Mouse (Mus musculus): Measurements from ENCODE around the gene Cst11. TPM values are rescaled to one million over a fixed set of nuclear protein-coding genes. Genes with fewer than 3 reads are reported as not detected.
"Not testable (repeated sequence)": the region's sequence is repeated elsewhere in the genome, so short reads cannot be mapped to it uniquely, and the experiment has no call there.

Cst11 gene
- polyA plus RNA-seq (2015; fragmentation: Nextera tagmentation; extraction: Ambion mirVana), result not detected in 2 replicates

- ATAC-seq (ENCODE audit: insufficient read depth); H3K9me3 ChIP-seq (replicated peaks); H3K4me3 ChIP-seq (replicated peaks); H3K36me3 ChIP-seq (replicated peaks); H3K4me1 ChIP-seq (replicated peaks); H3K9ac ChIP-seq; H3K27me3 ChIP-seq; H3K4me2 ChIP-seq; H3K27ac ChIP-seq (replicated peaks): not testable (repeated sequence)
- 54% methylated on average over 4 of the region's 4 CpGs for WGBS (ENCODE audit: insufficient replicate concordance)
Observed at GRCm38 (mm10) chr2:148771397-148771796, at the start of gene Cst11. Cst11 (minus strand) TSS chr2:148771497.

GRCm38 (mm10) chr2:148819909-148820308, 48.6 kb upstream of the Cst11 start, which contains the start of gene Cst13:
Cst13 (plus strand) TSS chr2:148820081.
- Histone ChIP-seq H3K4me3 (replicated peaks) (no peak within 1 kb of the TSS), H3K27me3 (no peaks in the 10 kb centered on the region), H3K4me1 (replicated peaks) (no peaks in the 10 kb centered on the region), H3K9me3 (replicated peaks) (no peaks in the 10 kb centered on the region), H3K9ac (no peak within 1 kb of the TSS), H3K27ac (replicated peaks) (no peak within 1 kb of the TSS), H3K36me3 (replicated peaks) (no peaks in the 10 kb centered on the region), H3K4me2 (no peak within 1 kb of the TSS)
- no peak for ATAC-seq (ENCODE audit: insufficient read depth)

- Histone ChIP-seq H3K4me2 (no peak overlapping the region), H3K9ac (no peak overlapping the region), H3K36me3 (replicated peaks) (no peaks in the 10 kb centered on the region), H3K4me1 (replicated peaks) (no peaks in the 10 kb centered on the region), H3K4me3 (replicated peaks) (no peak overlapping the region), H3K9me3 (replicated peaks) (no peaks in the 10 kb centered on the region), H3K27ac (replicated peaks) (no peak overlapping the region), H3K27me3 (no peaks in the 10 kb centered on the region)
- no peak for ATAC-seq (ENCODE audit: insufficient read depth)
- WGBS (ENCODE audit: insufficient replicate concordance), result 56% methylated on average over 6 of the region's 6 CpGs
Observed at GRCm38 (mm10) chr2:148806696-148807095, 35.4 kb upstream of the Cst11 start.

- H3K36me3 ChIP-seq (replicated peaks), result no peaks in the 10 kb centered on the region
- H3K4me2 ChIP-seq, result no peak overlapping the region
- no peak overlapping the region for H3K4me3 ChIP-seq (replicated peaks)
- no peak overlapping the region for H3K9ac ChIP-seq
- WGBS (ENCODE audit: insufficient replicate concordance), result 14% methylated on average over 3 of the region's 3 CpGs
- no peaks in the 10 kb centered on the region for H3K27me3 ChIP-seq
- H3K9me3 ChIP-seq (replicated peaks), result no peaks in the 10 kb centered on the region
- ATAC-seq (ENCODE audit: insufficient read depth), result peak; percentile 63
- no peak overlapping the region for H3K27ac ChIP-seq (replicated peaks)
- H3K4me1 ChIP-seq (replicated peaks), result no peaks in the 10 kb centered on the region
Observed at GRCm38 (mm10) chr2:148801491-148801921, 30.2 kb upstream of the Cst11 start.

GRCm38 (mm10) chr2:148798485-148798884, 27.2 kb upstream of the Cst11 start, which contains the start of gene Cst8:
Cst8 (plus strand) TSS chr2:148798785.
- H3K4me3 ChIP-seq (replicated peaks), result no peak within 1 kb of the TSS
- no peak within 1 kb of the TSS for H3K9ac ChIP-seq
- H3K27ac ChIP-seq (replicated peaks), result no peak within 1 kb of the TSS
- 44% methylated on average over 1 of the region's 1 CpGs for WGBS (ENCODE audit: insufficient replicate concordance)
- H3K4me2 ChIP-seq, result no peak within 1 kb of the TSS
- no peaks in the 10 kb centered on the region for H3K9me3 ChIP-seq (replicated peaks)
- H3K4me1 ChIP-seq (replicated peaks), result no peaks in the 10 kb centered on the region
- no peaks in the 10 kb centered on the region for H3K36me3 ChIP-seq (replicated peaks)
- ATAC-seq (ENCODE audit: insufficient read depth), result no peak
- no peaks in the 10 kb centered on the region for H3K27me3 ChIP-seq

- no peaks in the 10 kb centered on the region for H3K4me1 ChIP-seq (replicated peaks)
- H3K27ac ChIP-seq (replicated peaks), result no peak within 1 kb of the TSS
- no peaks in the 10 kb centered on the region for H3K27me3 ChIP-seq
- H3K4me2 ChIP-seq, result no peak within 1 kb of the TSS
- H3K36me3 ChIP-seq (replicated peaks), result no peaks in the 10 kb centered on the region
- 69% methylated on average over 6 of the region's 6 CpGs for WGBS (ENCODE audit: insufficient replicate concordance)
- no peak within 1 kb of the TSS for H3K9ac ChIP-seq
- no peak for ATAC-seq (ENCODE audit: insufficient read depth)
- no peak within 1 kb of the TSS for H3K4me3 ChIP-seq (replicated peaks)
- no peaks in the 10 kb centered on the region for H3K9me3 ChIP-seq (replicated peaks)
Observed at GRCm38 (mm10) chr2:148789142-148789541, 17.8 kb upstream of the Cst11 start, which contains the start of gene Cst12. Cst12 (plus strand) TSS chr2:148789361.

- WGBS (ENCODE audit: insufficient replicate concordance), result 6% methylated on average over 1 of the region's 1 CpGs
- Histone ChIP-seq H3K4me2 (no peak within 1 kb of the TSS), H3K4me3 (replicated peaks) (no peak within 1 kb of the TSS), H3K27ac (replicated peaks) (no peak within 1 kb of the TSS), H3K36me3 (replicated peaks) (no peaks in the 10 kb centered on the region), H3K9ac (no peak within 1 kb of the TSS), H3K4me1 (replicated peaks) (no peaks in the 10 kb centered on the region), H3K9me3 (replicated peaks) (no peaks in the 10 kb centered on the region), H3K27me3 (no peaks in the 10 kb centered on the region)
- ATAC-seq (ENCODE audit: insufficient read depth), result no peak
Observed at GRCm38 (mm10) chr2:148781709-148782108, 10.4 kb upstream of the Cst11 start, which contains the start of gene 8030411F24Rik. 8030411F24Rik (plus strand) TSS chr2:148782009.

GRCm38 (mm10) chr2:148763648-148764388, 7.5 kb downstream of the Cst11 start:
- Histone ChIP-seq H3K27me3 (no peaks in the 10 kb centered on the region), H3K4me2 (no peak overlapping the region), H3K9me3 (replicated peaks) (no peaks in the 10 kb centered on the region), H3K4me1 (replicated peaks) (no peaks in the 10 kb centered on the region), H3K4me3 (replicated peaks) (no peak overlapping the region), H3K36me3 (replicated peaks) (no peaks in the 10 kb centered on the region), H3K27ac (replicated peaks) (no peak overlapping the region), H3K9ac (no peak overlapping the region)
- ATAC-seq (ENCODE audit: insufficient read depth), result no peak; the same call in 1 of the 2 replicates
- 88% methylated on average over 1 of the region's 1 CpGs for WGBS (ENCODE audit: insufficient replicate concordance)

GRCm38 (mm10) chr2:148754310-148754846, 16.9 kb downstream of the Cst11 start:
- Histone ChIP-seq H3K4me3 (replicated peaks) (no peak overlapping the region), H3K9ac (no peak overlapping the region), H3K27me3 (no peaks in the 10 kb centered on the region), H3K36me3 (replicated peaks) (no peaks in the 10 kb centered on the region), H3K9me3 (replicated peaks) (no peaks in the 10 kb centered on the region), H3K4me1 (replicated peaks) (peaks cover 2% of the 10 kb centered on the region; the same call in 1 of the 2 replicates), H3K4me2 (no peak overlapping the region), H3K27ac (replicated peaks) (no peak overlapping the region)
- 17% methylated on average over 1 of the region's 1 CpGs for WGBS (ENCODE audit: insufficient replicate concordance)
- no peak for ATAC-seq (ENCODE audit: insufficient read depth)

GRCm38 (mm10) chr2:148751893-148752813, 19.1 kb downstream of the Cst11 start:
- Histone ChIP-seq H3K27ac (replicated peaks) (no peak overlapping the region), H3K27me3 (no peaks in the 10 kb centered on the region), H3K4me3 (replicated peaks) (peak overlapping the region; percentile 19), H3K4me1 (replicated peaks) (peaks cover 2% of the 10 kb centered on the region; the same call in 1 of the 2 replicates), H3K9me3 (replicated peaks) (no peaks in the 10 kb centered on the region), H3K36me3 (replicated peaks) (no peaks in the 10 kb centered on the region), H3K4me2 (peak overlapping the region; percentile 66), H3K9ac (no peak overlapping the region)
- ATAC-seq (ENCODE audit: insufficient read depth), result peak; percentile 47; the same call in 1 of the 2 replicates
- 12% methylated on average over 15 of the region's 15 CpGs for WGBS (ENCODE audit: insufficient replicate concordance)

GRCm38 (mm10) chr2:148750058-148750457, 21.2 kb downstream of the Cst11 start, which contains the start of gene Cstl1:
Cstl1 (plus strand) TSS chr2:148750358.
- 65% methylated on average over 1 of the region's 1 CpGs for WGBS (ENCODE audit: insufficient replicate concordance)
- Histone ChIP-seq H3K27me3 (no peaks in the 10 kb centered on the region), H3K4me2 (no peak within 1 kb of the TSS), H3K36me3 (replicated peaks) (no peaks in the 10 kb centered on the region), H3K9ac (no peak within 1 kb of the TSS), H3K9me3 (replicated peaks) (no peaks in the 10 kb centered on the region), H3K4me3 (replicated peaks) (no peak within 1 kb of the TSS), H3K4me1 (replicated peaks) (peaks cover 2% of the 10 kb centered on the region; the same call in 1 of the 2 replicates), H3K27ac (replicated peaks) (no peak within 1 kb of the TSS)
- ATAC-seq (ENCODE audit: insufficient read depth), result no peak

Measured in liver, embryonic 15.5 days (tissue).